Mouse (Mus musculus): ENCODE measurements around the gene Zscan20. TPM values are rescaled to one million over a fixed set of nuclear protein-coding genes. Genes with fewer than 3 reads are reported as not detected.

Zscan20 gene
- polyA plus RNA-seq (2014; fragmentation: Illumina TruSeq; extraction: RNeasy Lipid Tissue Mini Kit (QIAGEN cat#74804); ENCODE audit: low read depth, low replicate concordance) = 0.56 TPM

GRCm38 (mm10) chr4:128609925-128610402 lies at the start of gene Zscan20:
Zscan20 (minus strand) TSS chr4:128610098.

GRCm38 (mm10) chr4:128654505-128655381 lies 44.8 kb upstream of the Zscan20 start, which contains the start of gene Phc2:
Phc2 (plus strand) TSS chr4:128654702.

DNA sequence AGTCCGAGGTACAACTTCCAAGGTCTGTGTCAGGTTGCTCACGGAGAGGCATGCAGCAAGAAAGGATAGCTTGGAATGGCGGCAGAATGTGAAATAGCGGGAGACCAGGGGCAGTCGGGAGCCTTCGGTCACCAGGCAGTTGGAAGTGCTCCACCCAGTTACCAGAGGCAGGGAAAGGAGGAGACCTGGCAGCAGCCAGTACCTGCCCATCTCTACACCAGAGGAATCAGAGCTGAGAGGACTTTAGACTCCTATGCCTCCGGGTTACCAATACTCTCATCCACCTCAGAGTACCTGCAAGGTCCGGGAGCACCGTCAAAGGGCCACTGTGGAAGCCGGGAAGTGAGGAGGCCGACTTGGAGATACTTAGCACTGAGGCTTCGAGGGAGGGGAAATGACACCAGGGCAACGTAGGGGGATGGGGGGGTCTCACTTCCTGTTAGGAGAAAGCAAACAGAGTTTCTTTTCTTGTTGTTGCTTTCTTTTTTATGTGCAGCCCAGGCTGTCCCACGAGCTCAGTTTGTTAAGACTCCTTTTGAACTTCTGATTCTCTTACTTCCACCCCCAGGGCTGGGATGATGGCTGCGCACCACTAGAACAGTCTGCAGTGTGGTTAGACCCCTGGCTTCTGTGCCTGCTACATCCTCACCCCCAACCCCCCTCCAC lies 8.5 kb upstream of the Zscan20 start, which contains the start of gene Tlr12:
Gene Tlr12, minus strand, starts transcription at position 374 of the 666 bp plus-strand sequence.

Other genes with a start within 250 kb of the Zscan20 start
- 0.90 TPM for gene Tlr12, start 8.5 kb upstream of the Zscan20 start, polyA plus RNA-seq (2014; fragmentation: Illumina TruSeq; extraction: RNeasy Lipid Tissue Mini Kit (QIAGEN cat#74804); ENCODE audit: low read depth, low replicate concordance)
- 1.1 TPM for gene Phc2, start 44.6 kb upstream of the Zscan20 start, polyA plus RNA-seq (2014; fragmentation: Illumina TruSeq; extraction: RNeasy Lipid Tissue Mini Kit (QIAGEN cat#74804); ENCODE audit: low read depth, low replicate concordance)
- not detected for gene A3galt2, start 145.3 kb upstream of the Zscan20 start, polyA plus RNA-seq (2014; fragmentation: Illumina TruSeq; extraction: RNeasy Lipid Tissue Mini Kit (QIAGEN cat#74804); ENCODE audit: low read depth, low replicate concordance)
- gene Zfp362, start 195.9 kb upstream of the Zscan20 start, polyA plus RNA-seq (2014; fragmentation: Illumina TruSeq; extraction: RNeasy Lipid Tissue Mini Kit (QIAGEN cat#74804); ENCODE audit: low read depth, low replicate concordance) = 1.7 TPM

Measured in liver, adult 10 weeks (tissue).